Mouse (Mus musculus): ENCODE results near the gene Trim37.

- TF ChIP-seq CTCF (IDR thresholded peaks at IDR 0.05; ENCODE audit: low read depth, low read length) (no peak), EP300 (IDR thresholded peaks at IDR 0.05; ENCODE audit: insufficient read depth, low read depth, low read length) (no peak), POLR2A (IDR thresholded peaks at IDR 0.05; ENCODE audit: insufficient read depth, low read length) (no peak)
Observed at GRCm38 (mm10) chr11:87126281-87126823, 525 bp upstream of the Trim37 start.

Data from ES-Bruce4 (cell line).